Mouse (Mus musculus): Measurements from ENCODE around the gene Ndufv2. TPM values are rescaled to one million over a fixed set of nuclear protein-coding genes. Genes with fewer than 3 reads are reported as not detected.
"Not testable (repeated sequence)": the region's sequence is repeated elsewhere in the genome, so short reads cannot be mapped to it uniquely, and the experiment has no call there.

Ndufv2 gene
- polyA plus RNA-seq, 1 experiment from 2014 or later = 314 TPM

DNA sequence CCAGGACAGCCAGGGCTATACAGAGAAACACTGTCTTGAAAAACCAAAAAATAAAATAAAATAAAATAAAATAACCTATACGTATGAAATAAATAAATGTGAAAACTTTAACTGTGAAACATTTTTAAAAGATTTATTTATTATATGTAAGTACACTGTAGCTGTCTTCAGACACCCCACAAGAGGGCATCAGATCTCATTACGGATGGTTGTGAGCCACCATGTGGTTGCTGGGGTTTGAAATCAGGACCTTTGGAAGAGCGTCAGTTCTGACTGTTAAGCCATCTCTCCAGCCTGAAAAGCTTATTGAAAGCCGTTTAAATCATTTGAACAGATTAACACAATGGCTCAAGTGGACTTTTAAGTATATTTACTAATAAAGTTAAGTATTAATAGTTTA is 57.7 kb downstream of the Ndufv2 start:
- H3K4me1 ChIP-seq; H3K4me3 ChIP-seq; H3K9ac ChIP-seq; H3K27me3 ChIP-seq; ATAC-seq (ENCODE audit: low FRiP score, low read depth); H3K27ac ChIP-seq; H3K9me3 ChIP-seq; H3K4me2 ChIP-seq (replicated peaks): not testable (repeated sequence)
- 90% methylated on average over 4 of the region's 4 CpGs for WGBS
- H3K36me3 ChIP-seq = peaks cover 10% of the 10 kb centered on the region

GRCm38 (mm10) chr17:66041020-66041419 is 60.3 kb downstream of the Ndufv2 start:
- H3K36me3 ChIP-seq = peaks cover 14% of the 10 kb centered on the region
- 78% methylated on average over 5 of the region's 5 CpGs for WGBS

GRCm38 (mm10) chr17:66033239-66033638 is 68.1 kb downstream of the Ndufv2 start:
- no peak overlapping the region for H3K27ac ChIP-seq
- H3K9ac ChIP-seq = no peak overlapping the region
- no peaks in the 10 kb centered on the region for H3K27me3 ChIP-seq
- no peak overlapping the region for H3K4me2 ChIP-seq (replicated peaks)
- no peaks in the 10 kb centered on the region for H3K4me1 ChIP-seq
- 93% methylated on average over 5 of the region's 5 CpGs for WGBS
- peaks cover 13% of the 10 kb centered on the region for H3K36me3 ChIP-seq
- H3K9me3 ChIP-seq = no peaks in the 10 kb centered on the region
- no peak for ATAC-seq (ENCODE audit: low FRiP score, low read depth)
- no peak overlapping the region for H3K4me3 ChIP-seq

More at GRCm38 (mm10) chr17:66041020-66041419, 60.3 kb downstream of the Ndufv2 start:
- H3K4me3 ChIP-seq = no peak overlapping the region
- H3K4me2 ChIP-seq (replicated peaks) = no peak overlapping the region
- no peak overlapping the region for H3K9ac ChIP-seq
- ATAC-seq (ENCODE audit: low FRiP score, low read depth) = no peak
- H3K4me1 ChIP-seq = no peaks in the 10 kb centered on the region
- H3K9me3 ChIP-seq = no peaks in the 10 kb centered on the region
- H3K27ac ChIP-seq = no peak overlapping the region
- no peaks in the 10 kb centered on the region for H3K27me3 ChIP-seq

DNA sequence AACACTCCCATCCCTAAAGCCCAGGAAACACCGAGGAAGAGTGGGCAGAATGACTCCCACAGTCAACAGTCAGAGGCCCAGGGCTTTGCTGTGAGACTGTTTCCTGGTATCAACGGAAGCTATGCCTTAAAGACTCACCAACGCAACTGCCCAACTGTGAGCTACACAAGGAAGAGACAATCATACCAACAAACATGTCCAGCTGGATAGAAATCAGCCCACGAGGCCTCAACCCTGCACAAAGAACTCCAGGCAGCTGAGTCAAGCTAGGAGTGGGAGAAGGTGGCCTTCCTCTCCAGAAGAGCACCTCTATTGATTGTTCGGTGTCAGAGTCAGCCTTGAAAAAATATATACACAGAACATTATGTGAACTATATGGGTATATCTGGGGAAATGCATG is 69.4 kb downstream of the Ndufv2 start:
- Histone ChIP-seq H3K9ac (no peak overlapping the region), H3K27me3 (no peaks in the 10 kb centered on the region), H3K27ac (no peak overlapping the region), H3K36me3 (peaks cover 19% of the 10 kb centered on the region), H3K9me3 (no peaks in the 10 kb centered on the region), H3K4me1 (no peaks in the 10 kb centered on the region), H3K4me2 (replicated peaks) (no peak overlapping the region), H3K4me3 (no peak overlapping the region)
- WGBS = 86% methylated on average over 5 of the region's 5 CpGs
- no peak for ATAC-seq (ENCODE audit: low FRiP score, low read depth)

Other genes starting within 250 kb of the Ndufv2 start
- 81.3 and 87.3 TPM in 2 replicates for gene Ralbp1, start 215.8 kb downstream of the Ndufv2 start, polyA plus RNA-seq (2015; fragmentation: Nextera tagmentation; extraction: Ambion mirVana)
- gene Twsg1, start 150.3 kb downstream of the Ndufv2 start, polyA plus RNA-seq (2015; fragmentation: Nextera tagmentation; extraction: Ambion mirVana) = 133 and 140 TPM in 2 replicates
- gene Ankrd12, start 24.5 kb downstream of the Ndufv2 start, polyA plus RNA-seq (2015; fragmentation: Nextera tagmentation; extraction: Ambion mirVana) = 33.4 and 35.0 TPM in 2 replicates
- gene Washc1, start 10.0 kb upstream of the Ndufv2 start, polyA plus RNA-seq (2015; fragmentation: Nextera tagmentation; extraction: Ambion mirVana) = 43.0 and 44.2 TPM in 2 replicates
- gene Ddx11, start 22.0 kb upstream of the Ndufv2 start, polyA plus RNA-seq (2015; fragmentation: Nextera tagmentation; extraction: Ambion mirVana) = 22.2 and 25.9 TPM in 2 replicates